Mouse (Mus musculus) cerebellum, adult 8-10 months (tissue): ENCODE results near the gene 6030468B19Rik.
"Not testable (repeated sequence)": the region's sequence is repeated elsewhere in the genome, so short reads cannot be mapped to it uniquely, and the experiment has no call there.

Experiments
- DNase-seq: peaks from one replicate; pipeline ENCODE4 v3.0.0; 2022

6030468B19Rik gene

DNA sequence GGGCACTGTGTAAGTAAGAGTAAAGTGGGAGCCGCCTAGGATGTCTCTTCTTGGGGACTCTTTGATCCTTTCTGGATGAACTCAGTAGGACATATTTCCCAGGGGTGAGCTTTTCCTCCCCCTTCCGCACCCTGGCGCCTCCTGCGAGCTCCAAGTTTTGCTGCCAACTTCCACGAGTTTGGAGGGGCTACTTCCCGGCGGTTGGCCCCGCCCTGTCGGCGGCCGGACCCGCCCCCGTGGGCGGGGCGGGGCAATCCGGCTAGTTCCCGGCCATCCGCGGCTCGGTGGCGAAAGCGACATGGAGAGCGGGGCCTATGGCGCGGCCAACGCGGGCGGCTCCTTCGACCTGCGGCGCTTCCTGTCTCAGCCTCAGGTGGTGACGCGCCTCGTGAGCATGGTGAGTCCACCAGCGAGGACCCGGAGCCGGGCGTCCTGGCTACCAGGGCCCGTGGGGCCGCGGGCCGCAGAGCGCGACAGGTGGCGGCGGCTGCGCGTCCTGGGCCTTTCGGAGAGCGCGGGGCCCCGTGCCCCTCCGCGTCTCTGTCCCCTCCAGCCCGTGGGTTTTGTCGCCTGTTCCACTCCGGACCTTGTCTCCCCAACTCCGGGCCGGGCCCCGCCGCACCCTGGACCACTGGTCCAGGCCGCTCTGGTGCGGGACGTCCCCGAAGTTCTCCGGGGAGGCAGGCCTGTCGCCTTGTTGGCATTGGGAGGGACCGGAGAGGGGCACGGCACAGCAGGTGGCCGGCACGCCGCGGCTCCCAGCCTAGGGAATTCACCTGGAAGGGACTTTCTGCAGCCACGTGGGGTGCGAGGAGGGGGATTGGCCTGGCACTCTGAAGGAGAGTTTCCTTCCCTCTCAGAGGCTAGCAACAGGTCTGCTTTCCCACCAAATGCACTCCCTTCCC lies 12.2 kb downstream of the 6030468B19Rik start, which contains the start of the genes Gm20708 and Syngr2:
TSS of gene Gm20708 (plus strand) at position 262 of the 905 bp plus-strand sequence.
TSS of gene Syngr2 (plus strand) at position 262 of the 905 bp plus-strand sequence.
- peak; percentile 19 for DNase-seq

DNA sequence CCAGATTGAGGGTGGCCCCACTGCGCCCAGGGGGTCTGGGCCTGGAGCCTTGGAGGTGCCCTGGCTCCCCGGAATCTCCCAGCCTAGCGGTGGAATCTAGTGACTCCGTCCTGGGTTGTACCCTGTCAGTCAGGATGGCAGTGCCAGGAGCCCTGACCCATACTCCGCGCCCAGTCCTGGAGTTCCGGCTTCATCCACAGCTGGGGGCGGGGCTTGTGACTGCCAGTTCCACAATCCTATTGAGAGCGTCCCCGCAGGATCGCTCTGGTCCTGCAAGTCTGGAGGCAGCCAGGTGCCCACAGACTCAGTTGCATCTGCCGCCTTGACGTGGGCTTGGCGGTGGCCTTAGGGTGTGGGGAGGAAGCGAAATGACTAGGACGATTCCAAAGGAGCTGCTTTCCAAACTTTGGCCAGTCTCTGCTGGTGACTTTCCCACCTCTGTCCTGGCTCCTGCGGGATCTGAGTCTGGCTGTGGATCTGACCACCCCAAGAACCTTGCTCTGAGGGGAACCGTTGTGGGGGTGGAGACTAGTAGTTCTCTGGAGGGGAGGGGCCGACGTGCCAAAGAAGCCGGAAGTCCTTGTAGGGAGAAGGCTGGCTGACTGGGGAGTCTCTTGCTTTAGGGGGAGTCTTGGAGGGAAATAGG lies 13.1 kb downstream of the 6030468B19Rik start:
- DNase-seq: no peak

DNA sequence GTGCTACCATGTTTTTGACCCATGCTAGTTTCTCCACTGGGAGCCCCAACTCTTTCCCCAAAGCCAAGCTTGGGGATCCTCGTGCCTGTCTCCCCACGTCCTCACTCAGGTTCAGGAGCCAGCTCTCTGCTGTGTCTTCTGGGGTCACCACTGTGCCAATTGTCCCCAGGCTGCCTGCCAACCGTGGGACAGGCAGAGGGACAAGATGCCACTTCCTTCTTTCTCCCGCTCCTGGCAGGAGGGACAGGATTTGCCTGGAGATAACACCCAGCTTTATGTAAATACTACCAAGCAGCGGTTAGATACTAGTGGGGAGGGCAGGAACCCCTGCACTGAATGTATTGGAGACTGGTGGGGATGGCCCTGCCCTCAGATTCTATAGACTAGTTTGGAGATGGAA lies 16.4 kb downstream of the 6030468B19Rik start:
- no peak for DNase-seq

DNA sequence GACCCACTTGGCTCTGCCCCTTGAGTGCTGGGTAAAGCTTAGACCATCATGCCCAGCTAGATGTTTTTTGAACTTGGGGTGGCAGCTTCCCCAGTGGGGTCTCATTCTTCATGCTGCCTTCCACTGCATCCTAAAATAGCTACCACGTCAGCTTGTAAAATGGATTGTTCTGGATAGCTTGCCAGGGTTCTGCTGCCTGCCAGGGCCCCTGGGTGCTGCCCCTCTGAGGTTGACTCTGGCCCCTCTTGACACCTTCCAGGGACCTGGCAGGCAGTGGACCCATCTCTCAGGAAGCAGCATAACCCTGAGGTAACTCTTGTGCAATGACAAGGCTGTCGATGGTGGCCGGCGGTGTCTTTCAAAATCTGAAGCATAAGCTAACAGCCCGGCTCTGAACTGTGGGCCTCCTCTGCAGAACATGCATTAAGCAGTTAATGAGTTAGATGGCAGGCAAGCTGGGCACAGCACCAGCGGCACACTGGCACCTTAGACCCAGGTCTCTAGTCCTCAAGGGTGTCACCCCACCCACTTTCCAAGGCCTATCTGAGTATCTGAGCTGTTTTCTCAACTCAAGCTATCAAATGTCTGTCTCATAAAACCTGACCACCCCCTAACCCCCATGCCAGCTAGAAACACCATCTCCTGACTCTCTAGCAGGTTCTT lies 17.4 kb downstream of the 6030468B19Rik start:
- no peak for DNase-seq

DNA sequence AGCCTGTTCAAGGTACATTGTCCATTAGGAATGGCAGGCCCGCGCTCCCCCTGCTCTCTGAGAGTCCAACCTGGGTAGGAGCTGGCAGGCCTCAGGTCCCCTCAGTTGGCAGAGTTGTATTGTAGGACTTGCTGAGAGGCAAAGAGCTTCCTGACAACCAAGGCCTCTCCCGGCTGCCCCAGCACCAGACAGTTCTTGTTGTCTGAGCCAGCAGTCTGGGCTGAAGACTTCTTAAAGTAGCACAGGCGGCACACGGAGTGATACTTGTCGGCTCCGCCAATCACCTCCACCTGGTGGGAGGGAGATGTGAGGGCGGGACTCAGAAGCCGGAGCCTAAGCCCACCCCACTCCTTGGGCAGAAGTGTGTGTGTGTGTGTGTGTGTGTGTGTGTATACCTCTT lies 18.4 kb downstream of the 6030468B19Rik start:
- DNase-seq: not testable (repeated sequence)

DNA sequence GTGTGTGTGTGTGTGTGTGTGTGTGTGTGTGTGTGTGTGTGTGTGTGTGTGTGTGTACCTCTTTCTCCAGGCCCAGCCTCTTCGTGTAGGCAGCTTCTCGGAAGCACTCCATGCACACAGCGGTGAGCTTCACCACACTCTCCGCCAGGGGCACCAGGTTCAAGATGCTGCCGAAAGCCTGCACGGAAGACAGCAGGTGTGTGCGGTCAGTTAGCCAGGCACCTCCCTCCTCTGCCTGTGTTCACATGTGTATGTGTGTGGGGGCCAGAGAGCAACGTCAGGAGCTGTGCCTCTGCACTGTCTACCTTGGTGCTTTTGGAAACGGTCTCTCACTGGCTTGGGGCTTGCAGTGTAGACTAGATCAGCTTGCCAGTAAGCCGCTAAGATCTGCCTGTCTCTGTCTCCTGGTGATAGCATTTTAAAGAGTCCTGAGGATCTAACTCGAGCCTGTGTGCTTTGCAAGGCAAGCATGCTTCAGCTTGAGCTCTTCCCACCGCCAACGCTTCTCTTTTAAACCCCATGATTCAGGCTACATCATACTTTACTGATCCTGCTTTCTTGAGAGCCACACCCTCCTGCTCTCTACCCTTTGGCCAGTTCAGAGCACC lies 19.0 kb downstream of the 6030468B19Rik start:
- DNase-seq: no peak

DNA sequence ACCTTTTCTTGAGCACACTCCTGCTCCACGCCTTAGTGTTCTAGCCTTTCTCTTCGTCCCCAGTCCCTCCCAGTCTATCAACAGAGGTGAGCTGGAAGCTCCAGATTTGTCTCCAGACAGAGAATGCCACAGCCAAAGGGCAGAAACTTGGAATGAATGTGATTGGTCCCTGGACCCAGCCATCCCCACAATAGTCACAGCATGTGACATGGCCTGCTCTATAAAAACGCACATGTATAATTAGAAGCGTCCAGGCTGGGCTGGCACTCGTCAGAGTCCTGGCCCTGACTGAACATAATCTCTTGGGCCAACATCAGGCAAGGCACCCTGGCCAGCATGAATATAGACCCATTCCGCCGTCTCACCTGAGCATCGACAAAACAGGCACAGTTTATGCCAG lies 21.6 kb downstream of the 6030468B19Rik start:
- DNase-seq: no peak

DNA sequence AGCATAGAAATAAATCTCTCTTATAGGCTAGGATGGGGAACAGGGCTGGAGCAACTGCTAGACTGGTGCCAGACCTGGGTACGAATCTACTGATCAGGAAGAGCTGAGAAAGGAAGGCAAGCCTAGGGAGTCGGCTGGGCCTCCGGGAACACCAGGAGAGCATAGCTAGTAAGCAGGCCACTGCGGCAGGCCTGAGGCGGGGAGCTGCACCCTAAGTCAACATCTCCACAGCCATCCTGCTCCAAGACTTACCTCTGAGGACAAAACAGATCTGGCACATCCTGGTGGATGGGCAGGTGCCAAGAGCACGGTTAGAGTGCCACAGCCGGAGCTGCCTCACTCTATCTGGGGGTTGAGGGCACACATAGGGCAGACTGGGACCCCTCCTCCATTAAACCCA lies 22.7 kb downstream of the 6030468B19Rik start:
- DNase-seq: no peak

DNA sequence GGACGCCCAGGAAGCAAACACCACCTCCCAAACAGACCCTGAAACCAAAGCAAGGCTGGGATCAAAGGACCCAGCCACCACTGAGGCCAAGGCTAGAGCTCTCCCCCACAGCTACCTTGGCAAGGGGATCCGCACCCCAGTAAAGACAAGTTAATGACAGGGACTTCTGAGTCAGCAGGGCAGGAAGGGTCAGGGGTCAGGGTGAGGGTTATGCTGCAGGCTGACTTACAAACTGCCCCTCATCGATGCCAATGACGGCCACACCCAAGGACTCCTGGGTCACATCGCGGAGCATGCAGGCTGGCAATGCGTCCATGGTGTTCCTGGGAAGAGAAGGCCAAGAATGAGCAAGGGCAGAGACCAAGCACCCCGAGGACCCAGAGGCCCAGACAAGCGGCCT lies 24.4 kb downstream of the 6030468B19Rik start:
- DNase-seq: no peak

DNA sequence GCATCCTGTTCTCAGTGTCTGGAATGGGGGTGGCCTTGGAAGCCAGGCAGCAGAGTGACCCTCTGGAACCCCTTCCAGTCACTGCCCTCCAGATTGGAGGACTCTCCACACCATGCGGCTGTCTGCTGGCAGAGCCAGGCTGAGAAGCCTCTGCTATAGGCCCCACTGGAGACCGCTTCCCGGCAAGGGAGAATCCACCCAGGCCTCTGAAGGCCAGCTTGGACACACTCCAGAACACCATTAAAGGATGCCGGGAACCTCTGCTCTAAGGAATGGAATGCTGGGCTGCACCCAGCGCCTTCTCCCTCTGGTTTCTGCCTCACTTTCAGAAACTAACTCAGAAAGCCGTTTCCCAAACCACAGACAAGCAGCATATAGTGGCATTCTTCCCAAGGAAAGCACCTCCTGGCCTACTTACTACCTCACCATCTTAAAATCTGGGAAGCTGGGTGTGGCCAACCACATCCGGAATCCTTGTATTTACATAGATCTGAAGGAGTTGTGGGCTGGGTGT lies 25.3 kb downstream of the 6030468B19Rik start:
- DNase-seq: no peak

DNA sequence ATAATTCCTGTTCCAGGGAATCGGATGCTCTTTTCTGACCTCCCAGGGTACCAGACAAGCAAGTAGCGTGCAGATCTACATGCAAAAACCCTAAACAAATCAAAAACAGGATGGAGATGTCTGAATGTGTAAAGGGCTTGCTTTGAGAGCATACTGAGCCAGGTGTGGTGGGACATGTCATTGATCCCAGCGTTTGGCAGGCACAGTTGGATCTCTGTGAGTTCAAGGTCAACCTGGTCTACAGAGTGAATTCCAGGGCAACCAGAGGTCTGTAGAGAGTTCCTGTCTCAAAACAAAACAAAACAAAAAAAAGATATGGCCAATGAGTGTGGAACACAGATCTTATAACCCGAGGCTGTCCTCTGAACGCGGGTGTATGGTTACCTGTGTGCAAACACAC lies 26.0 kb downstream of the 6030468B19Rik start:
- no peak for DNase-seq

DNA sequence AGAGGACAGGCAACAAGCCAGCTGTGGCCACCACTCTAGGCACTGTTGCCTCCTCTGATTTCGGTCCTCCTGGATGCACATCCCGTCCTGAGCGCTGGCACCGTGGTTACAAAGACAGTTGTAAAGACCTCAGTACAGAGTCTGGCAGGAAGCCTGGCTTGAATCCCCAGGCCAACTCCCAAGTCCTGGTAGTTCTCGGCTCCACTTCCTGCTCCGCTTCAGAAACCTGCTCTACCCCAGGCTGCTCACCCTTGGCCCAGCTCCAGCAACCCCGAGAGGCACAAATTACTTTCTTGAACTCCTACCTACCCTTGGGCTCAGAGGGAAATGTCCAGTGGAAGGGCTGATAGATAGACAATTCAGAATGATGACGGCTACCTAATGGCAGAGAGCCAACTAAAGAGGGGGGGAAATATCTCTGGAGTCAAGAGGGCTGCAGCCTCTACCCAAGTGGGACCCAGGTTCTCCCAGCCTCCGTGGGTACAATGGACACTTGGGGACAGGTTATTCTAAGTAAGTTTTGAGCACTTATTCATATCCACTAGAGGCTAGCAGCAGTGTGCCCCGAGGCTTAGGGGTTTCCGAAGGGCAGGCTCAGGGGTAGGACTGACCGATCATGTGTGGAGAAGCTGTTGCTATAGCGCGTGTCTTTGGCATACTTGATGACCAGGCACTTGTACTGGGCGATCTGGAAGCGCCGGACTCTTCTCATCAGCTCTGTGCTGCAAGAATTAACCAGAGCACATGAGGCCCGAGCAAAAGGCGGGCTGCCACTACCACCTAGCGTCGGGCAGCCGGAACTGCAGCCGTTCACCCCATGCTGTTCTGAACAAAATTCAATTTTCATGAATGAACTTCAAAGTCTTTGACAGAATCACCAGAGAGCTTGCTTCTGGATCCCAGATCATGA lies 26.9 kb downstream of the 6030468B19Rik start:
- peak; percentile 74 for DNase-seq

DNA sequence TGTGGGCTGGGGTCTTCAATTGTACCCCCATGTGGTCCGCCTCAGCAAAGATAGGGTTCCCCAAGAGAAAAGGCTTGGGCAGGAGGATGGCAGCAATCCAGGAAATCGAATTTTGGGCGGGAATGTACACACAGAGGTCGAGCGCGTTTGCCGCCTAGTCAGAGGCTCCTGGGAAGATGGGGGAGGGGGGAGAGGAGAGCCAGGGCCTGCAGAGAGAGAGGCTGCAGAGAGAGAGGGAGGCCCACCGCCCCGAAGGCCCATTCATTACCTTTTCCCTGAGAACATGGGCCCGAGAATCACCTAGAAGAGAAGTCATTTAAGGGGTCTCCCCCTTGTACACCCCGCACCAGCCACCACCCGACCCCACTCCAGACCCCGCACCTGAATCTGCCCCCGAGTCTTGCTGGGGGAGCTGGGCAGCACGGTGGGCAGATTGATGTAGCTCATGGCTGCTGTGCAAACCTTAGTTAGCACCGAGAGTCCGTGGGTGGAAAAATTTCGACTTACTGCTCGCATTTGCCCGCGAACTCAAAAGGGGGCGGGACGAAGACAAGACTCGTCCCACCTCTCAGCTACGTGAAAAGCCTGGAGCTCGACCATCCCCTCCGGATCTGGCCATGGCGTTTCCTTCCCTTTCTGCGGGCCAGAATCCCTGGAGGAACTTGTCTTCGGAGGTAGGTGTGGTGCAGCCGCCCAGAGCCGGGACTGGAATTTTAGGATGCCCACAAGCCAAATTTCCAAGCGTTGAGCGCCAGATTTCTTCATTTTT lies 28.1 kb downstream of the 6030468B19Rik start, which contains the start of the genes Afmid and Tk1:
TSS of gene Afmid (plus strand) at position 592 of the 769 bp plus-strand sequence.
TSS of gene Tk1 (minus strand) at position 760 of the 769 bp plus-strand sequence.
- DNase-seq: no peak

DNA sequence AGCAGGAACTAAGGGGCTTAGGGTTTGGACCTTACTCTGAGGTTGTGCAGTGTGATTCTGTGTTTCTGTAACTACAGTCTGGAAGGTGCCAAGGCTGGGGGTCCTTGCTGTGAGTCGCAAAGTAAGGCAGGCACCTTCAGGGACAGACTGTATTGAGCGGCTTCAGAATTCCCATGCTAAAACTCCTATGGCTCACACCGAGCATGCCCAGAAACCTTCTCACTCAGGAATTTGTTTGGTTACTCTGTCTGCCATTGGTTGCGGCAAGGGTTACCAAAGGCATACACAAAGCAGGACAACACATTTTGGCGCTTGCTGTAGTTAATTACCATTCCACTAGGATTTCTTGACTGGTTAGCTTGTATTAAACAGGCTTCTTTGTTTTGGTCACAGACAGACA lies 28.7 kb downstream of the 6030468B19Rik start:
- no peak for DNase-seq

DNA sequence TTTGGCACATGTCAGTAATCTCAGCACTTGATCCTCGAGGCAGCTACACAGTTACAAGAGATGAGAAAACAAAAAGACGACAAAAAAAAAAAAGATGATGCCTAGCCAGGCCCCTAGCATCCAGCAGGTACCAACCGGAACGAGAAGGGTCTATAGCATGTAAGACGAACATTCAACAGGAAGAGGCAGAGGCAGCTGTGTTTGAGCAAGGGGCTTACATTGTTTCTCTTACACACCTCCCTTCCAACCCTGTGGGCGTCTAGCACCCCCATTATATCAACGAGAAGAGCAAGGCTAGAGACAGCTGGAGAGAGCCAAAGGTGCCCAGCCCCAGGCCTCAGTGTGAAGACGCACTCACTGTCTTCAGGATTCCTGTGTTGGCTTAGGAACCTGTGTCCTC lies 29.5 kb downstream of the 6030468B19Rik start:
- no peak for DNase-seq

DNA sequence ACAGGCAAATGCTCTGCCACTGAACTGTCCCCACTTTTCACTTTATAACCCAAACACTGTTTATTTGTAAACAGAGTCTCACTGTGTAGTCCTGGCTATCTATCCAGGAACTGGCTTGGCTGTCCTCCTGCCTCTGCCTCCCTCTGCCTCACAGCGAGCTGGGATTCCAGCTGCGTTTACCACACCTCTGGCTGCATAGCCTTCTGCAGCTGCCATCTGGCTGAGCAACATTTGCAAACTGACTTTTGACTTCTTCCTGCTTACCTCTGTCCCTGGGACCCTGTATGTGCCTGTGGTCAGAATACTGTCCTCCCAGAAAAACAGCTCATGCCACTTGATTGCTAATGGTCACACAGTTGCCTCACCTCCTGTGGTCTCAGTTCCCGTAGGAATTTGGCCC lies 29.9 kb downstream of the 6030468B19Rik start:
- no peak for DNase-seq

DNA sequence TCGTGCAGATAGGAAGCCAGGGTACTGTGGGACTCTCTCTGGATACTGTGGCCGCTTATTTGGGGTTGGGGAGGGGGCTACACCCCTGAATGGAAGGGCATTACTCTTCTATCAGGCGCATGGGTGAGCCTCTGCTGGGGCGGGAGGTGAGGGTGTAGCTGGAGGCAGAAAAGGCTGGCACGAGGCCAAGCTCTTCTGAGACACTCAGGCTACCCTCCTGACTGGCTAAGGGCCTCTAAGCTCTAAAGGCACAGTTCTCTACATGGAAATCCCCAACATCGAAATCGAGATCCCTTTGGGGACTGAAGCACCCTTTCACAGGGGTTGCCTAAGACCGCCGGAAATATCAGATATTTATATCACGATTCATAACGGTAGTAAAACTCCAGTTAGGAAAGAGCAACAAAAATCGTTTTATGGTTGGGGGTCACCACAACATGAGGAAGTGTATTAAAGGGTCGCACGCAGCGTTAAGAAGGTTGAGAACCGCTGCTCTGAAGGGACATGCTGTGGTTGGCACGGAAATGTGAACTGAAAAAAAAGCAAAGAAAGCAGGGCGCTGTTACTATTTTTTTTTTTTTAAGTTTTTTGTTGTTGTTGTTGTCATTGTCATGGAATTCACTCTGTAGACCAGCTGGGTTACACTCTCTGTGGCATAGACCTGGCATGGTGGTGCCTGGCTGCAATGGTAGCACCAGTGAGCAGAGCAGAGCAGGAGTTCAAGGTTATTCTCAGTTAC lies 30.9 kb downstream of the 6030468B19Rik start:
- no peak for DNase-seq

DNA sequence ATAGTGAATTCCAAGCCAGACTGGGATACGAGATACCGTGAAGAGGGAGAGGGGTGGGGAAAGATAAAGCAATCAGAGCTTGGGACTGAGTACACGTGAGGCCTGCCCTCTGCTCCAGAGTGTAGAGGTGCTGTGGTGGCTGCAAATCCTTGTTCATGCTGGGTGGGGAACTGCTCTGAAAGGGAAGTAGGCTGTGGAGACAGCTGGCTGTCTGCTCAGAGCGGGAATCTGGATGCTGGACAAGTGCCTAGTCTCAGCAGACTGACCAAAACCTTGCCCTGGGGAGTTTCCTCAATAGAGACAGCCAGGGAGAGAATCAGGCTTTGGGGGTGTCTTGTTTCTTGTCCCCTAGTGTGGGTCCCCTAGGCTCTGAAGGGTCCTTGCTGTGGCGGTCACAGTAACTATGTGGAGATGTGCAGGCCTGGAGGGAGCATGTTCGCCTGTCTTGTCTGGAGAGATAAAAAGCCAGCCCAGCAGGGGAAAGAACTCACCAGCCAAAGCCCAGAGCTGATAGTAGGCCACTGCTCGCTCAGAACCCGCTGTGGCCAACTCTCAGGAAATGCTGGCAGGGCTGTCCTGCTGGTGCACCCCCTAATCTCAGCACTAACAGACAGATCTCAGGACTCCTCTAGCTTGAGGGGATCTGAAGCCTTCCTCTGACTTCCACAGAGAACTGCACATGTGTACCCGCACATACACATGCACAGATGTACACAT lies 31.6 kb downstream of the 6030468B19Rik start:
- no peak for DNase-seq

DNA sequence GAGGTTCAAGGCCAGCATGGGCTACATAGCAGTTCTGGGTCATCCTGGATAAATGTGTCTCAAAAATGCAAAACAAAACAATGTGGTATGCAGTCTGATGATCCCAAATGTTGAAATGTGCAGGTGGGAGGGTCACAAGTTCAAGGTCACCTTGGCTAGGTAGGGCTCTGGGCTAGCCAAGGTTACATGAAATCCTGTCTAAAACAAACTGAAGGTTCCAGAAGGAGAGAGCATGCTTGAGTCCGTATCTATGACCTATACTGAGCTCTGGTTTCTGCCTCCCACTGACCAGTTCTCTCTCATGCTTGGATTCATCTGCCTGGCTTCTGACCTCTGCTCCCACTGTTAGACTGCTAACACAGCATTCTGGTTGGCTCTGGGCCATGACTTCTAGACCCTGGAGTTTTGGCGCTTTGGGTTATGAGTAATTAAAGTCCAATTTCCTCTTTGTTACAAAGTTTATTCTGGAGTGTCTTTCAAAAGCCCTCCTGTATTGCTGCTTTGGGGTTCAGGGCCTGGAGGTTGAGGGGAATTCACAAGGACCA lies 32.3 kb downstream of the 6030468B19Rik start:
- DNase-seq: no peak
